Mouse (Mus musculus) limb, embryonic 14.5 days (tissue): ENCODE results near the gene Inpp5d. TPM values are rescaled to one million over a fixed set of nuclear protein-coding genes. Genes with fewer than 3 reads are reported as not detected.
A peak's percentile ranks its signal among the peaks of the same experiment; 100 is the strongest.

ENCODE experiments used
- ATAC-seq: fragments of 200-750 bp; cut with Nextera tagmentation; 2 replicates; pipeline ENCODE4 v1.8.0; 2017; ENCODE audit warnings: low read depth, moderate number of reproducible peaks, moderate TSS enrichment; ENCODE audit not compliant: low FRiP score
- DNase-seq: peaks from one replicate; pipeline ENCODE4 v3.0.0-alpha.2; 2015; ENCODE audit warnings: low spot score
- H3K27ac ChIP-seq: fragments of 300-500 bp; sonication (generic); replicated peaks from 2 replicates; pipeline ENCODE4 v1.5.1; 2014; ENCODE audit warnings: low read depth, mild to moderate bottlenecking, low read length, moderate library complexity, mixed read lengths
- H3K27me3 ChIP-seq: fragments of 300-500 bp; sonication (generic); 2 replicates; pipeline ENCODE4 v1.6.1; 2014; ENCODE audit warnings: low read length, mixed read lengths; ENCODE audit not compliant: control insufficient read depth, insufficient read depth
- H3K36me3 ChIP-seq: fragments of 300-500 bp; sonication (generic); 2 replicates; pipeline ENCODE4 v1.6.1; 2014; ENCODE audit warnings: mild to moderate bottlenecking, low read length, moderate library complexity, mixed read lengths; ENCODE audit not compliant: control insufficient read depth, insufficient read depth
- H3K4me1 ChIP-seq: fragments of 300-500 bp; sonication (generic); 2 replicates; pipeline ENCODE4 v1.6.1; 2014; ENCODE audit warnings: antibody characterized with exemption, low read length, mixed read lengths; ENCODE audit not compliant: control insufficient read depth, insufficient read depth
- H3K4me2 ChIP-seq: fragments of 300-500 bp; sonication (generic); replicated peaks from 2 replicates; pipeline ENCODE4 v1.6.1; 2014; ENCODE audit warnings: low read depth, mild to moderate bottlenecking, low read length, moderate library complexity; ENCODE audit not compliant: severe bottlenecking
- H3K4me3 ChIP-seq: fragments of 300-500 bp; sonication (generic); replicated peaks from 2 replicates; pipeline ENCODE4 v1.5.1; 2014; ENCODE audit warnings: low read length
- H3K9ac ChIP-seq: fragments of 300-500 bp; sonication (generic); 2 replicates; pipeline ENCODE4 v1.6.1; 2014; ENCODE audit warnings: mild to moderate bottlenecking, low read depth, low read length, moderate library complexity; ENCODE audit not compliant: severe bottlenecking
- H3K9me3 ChIP-seq: fragments of 300-500 bp; sonication (generic); 2 replicates; pipeline ENCODE4 v1.6.1; 2016; ENCODE audit warnings: low read length; ENCODE audit not compliant: control insufficient read depth
- POLR2A ChIP-seq: fragments of 200-500 bp; IDR thresholded peaks from 2 replicates; pipeline ENCODE4 v1.8.0; 2012; ENCODE audit warnings: inconsistent platforms, mild to moderate bottlenecking, moderate library complexity, borderline replicate concordance; ENCODE audit not compliant: insufficient read depth, insufficient read length; ENCODE audit errors: extremely low read depth
- WGBS: fragments of 180-500 bp; shearing (Covaris S2); extraction: QIAGEN DNeasy Blood & Tissue Kit; methylation state at CpG from one replicate; pipeline ENCODE4 v1.1.7; 2014; 5-methylcytosine and 5-hydroxymethylcytosine counted together
- polyA plus RNA-seq, 2 experiments: library from polyadenylated mRNA; depleted of rRNA in 1 of 2; stranded (reverse) in 1 of 2; unstranded in 1 of 2; fragments of >200 nt; fragmentation: Nextera tagmentation in 1 of 2; extraction: Ambion mirVana in 1 of 2; gene quantifications; 2 replicates each; pipeline versions ENCODE4 v1.2.1 to v1.2.3; 2012 to 2014

Gene Inpp5d
- polyA plus RNA-seq, 2 experiments = 5.9 to 9.7 TPM

DNA sequence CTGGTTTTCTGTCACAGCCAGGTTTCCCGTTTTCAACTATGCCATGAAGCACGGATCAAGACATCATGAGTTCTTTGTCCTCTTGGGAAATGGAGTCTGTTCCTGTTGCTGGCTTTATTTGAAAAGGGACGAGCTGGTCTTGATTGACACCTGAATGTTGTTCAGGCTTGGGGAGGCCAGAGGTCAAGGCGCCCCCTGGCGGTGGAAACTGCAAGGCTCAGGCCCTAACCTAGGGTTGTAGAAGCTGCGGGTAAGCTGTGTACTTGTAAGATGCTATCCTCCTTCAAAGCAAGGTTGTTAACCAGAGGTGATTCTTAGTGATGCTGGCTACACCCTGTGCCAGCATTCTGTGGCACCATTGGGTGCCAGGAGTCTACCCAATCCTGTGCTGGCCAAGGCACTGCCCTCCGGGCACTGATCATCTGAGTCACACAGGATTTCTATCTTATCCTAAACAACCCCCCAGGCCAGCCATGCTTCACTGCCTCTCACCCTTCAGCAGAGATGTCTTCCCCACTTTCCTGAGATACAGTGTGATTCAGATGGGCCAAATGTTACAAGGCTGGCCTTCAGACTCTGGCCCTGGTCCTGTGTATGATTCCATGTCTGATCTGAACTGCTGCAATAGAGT, 11.6 kb upstream of the Inpp5d start:
- TF ChIP-seq POLR2A = no peak
- Histone ChIP-seq H3K36me3 (no peaks in the 10 kb centered on the region), H3K4me3 (no peak overlapping the region), H3K9ac (no peak overlapping the region), H3K27ac (no peak overlapping the region), H3K9me3 (no peaks in the 10 kb centered on the region), H3K4me2 (no peak overlapping the region), H3K27me3 (no peaks in the 10 kb centered on the region), H3K4me1 (no peaks in the 10 kb centered on the region)
- WGBS = 32% methylated on average over 7 of the region's 7 CpGs
- ATAC-seq = no peak
- DNase-seq = no peak

- no peak for DNase-seq
- H3K27ac ChIP-seq = no peak overlapping the region
- H3K9me3 ChIP-seq = no peaks in the 10 kb centered on the region
- no peaks in the 10 kb centered on the region for H3K4me1 ChIP-seq
- H3K36me3 ChIP-seq = no peaks in the 10 kb centered on the region
- H3K4me2 ChIP-seq = no peak overlapping the region
- TF ChIP-seq POLR2A = no peak
- 91% methylated on average over 2 of the region's 2 CpGs for WGBS
- no peak overlapping the region for H3K9ac ChIP-seq
- no peak for ATAC-seq
- no peak overlapping the region for H3K4me3 ChIP-seq
- no peaks in the 10 kb centered on the region for H3K27me3 ChIP-seq
Measured at GRCm38 (mm10) chr1:87614576-87615295, 5.4 kb upstream of the Inpp5d start.

GRCm38 (mm10) chr1:87620693-87621092, 581 bp downstream of the Inpp5d start:
- no peak for TF ChIP-seq POLR2A
- H3K4me1 ChIP-seq = no peaks in the 10 kb centered on the region

DNA sequence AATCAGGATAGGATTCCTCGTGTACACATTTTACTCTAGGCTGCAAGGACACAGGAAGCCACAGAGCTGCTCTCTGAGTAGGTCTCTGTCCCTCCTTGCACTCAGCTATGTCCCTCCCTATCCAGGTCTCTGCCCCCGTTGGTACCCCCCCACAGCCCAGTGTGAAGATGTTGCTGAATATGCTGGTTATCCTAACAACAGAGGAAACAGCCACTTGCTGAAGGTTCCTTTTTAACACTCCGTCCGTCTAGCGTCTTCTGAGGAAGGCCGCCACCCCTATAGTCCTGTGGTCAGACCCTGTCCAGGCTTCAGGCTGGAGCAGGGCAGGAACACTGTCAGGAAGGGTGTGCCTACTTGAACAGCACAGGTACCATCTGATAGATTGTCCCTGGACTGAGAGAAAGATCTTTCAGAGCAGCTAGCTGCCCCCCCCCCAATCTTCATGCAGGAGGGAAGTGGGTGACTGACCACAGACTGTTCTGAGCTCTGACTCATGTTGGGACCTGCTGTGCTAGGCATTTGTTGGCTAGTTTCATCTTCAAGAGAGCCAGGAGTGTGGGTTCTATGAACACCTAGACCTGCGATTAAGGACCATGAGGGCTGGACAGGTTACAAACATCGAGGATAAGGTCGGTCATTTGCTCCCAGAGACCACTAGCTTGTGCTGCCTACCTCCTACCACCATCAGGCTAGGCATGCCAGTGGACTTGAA, 1.2 kb downstream of the Inpp5d start:
- 84% methylated on average over 9 of the region's 9 CpGs for WGBS
- H3K4me1 ChIP-seq = no peaks in the 10 kb centered on the region
- no peak overlapping the region for H3K27ac ChIP-seq
- H3K9me3 ChIP-seq = no peaks in the 10 kb centered on the region
- H3K4me3 ChIP-seq = no peak overlapping the region
- no peak for ATAC-seq
- no peaks in the 10 kb centered on the region for H3K36me3 ChIP-seq
- H3K27me3 ChIP-seq = no peaks in the 10 kb centered on the region
- no peak overlapping the region; the same call in 1 of the 2 replicates for H3K4me2 ChIP-seq
- TF ChIP-seq POLR2A = no peak
- DNase-seq = no peak
- H3K9ac ChIP-seq = no peak overlapping the region

More at GRCm38 (mm10) chr1:87620693-87621092, 581 bp downstream of the Inpp5d start:
- peak overlapping the region; percentile 12; the same call in 1 of the 2 replicates for H3K9ac ChIP-seq
- 75% methylated on average over 6 of the region's 6 CpGs for WGBS
- no peak overlapping the region; the same call in 1 of the 2 replicates for H3K4me2 ChIP-seq
- ATAC-seq (no peak), DNase-seq (no peak)
- H3K4me3 ChIP-seq = peak overlapping the region; percentile 1; the same call in 1 of the 2 replicates
- no peaks in the 10 kb centered on the region for H3K27me3 ChIP-seq
- H3K9me3 ChIP-seq = no peaks in the 10 kb centered on the region
- H3K27ac ChIP-seq = 0 out of 2 replicates have a peak overlapping the region, but pooled peaks have one; percentile 46
- no peaks in the 10 kb centered on the region for H3K36me3 ChIP-seq

DNA sequence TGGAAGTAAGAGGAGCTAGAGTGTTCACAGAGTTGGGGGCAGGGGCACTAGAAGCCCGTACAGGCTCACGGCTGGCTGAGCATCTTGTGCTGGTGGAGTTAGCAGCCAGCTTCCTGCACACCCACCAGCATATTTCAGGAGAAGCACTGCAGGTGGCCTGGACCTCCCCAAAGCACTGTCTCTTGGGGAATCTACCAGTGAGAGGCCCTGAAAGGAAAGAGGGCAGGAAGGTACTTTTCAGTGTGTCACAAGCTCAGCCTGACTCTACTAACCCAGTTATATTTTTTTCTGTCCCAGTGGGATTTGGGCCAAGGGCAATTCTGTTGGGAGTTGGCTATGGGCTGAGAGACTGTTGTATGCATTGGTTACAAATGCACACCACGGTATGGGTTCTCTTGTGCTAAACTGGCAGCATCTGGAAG, 1.8 kb downstream of the Inpp5d start:
- H3K4me2 ChIP-seq = no peak overlapping the region
- H3K9ac ChIP-seq = no peak overlapping the region
- TF ChIP-seq POLR2A = no peak
- DNase-seq = no peak
- no peak for ATAC-seq
- no peak overlapping the region for H3K4me3 ChIP-seq
- no peaks in the 10 kb centered on the region for H3K4me1 ChIP-seq
- 64% methylated on average over 3 of the region's 3 CpGs for WGBS
- H3K27me3 ChIP-seq = no peaks in the 10 kb centered on the region
- H3K36me3 ChIP-seq = no peaks in the 10 kb centered on the region
- H3K9me3 ChIP-seq = no peaks in the 10 kb centered on the region
- H3K27ac ChIP-seq = no peak overlapping the region
